Mouse (Mus musculus) CH12.LX (cell line): ENCODE measurements around the gene Fntb.

ENCODE experiments used
- CTCF ChIP-seq, 2 experiments: IDR thresholded peaks in 1 of 2; conservative IDR thresholded peaks in 1 of 2; 2 replicates each; pipeline ENCODE4 v1.5.1; 2011 to 2012; ENCODE audit warnings: low read depth in 2 of 2, low read length in 2 of 2, improper control_type of control experiment in 1 of 2, inconsistent platforms in 1 of 2, mild to moderate bottlenecking in 1 of 2, moderate library complexity in 1 of 2
- ELF1 ChIP-seq: IDR thresholded peaks from 2 replicates; pipeline ENCODE4 v1.6.1; 2014; ENCODE audit warnings: low read depth, mild to moderate bottlenecking, inconsistent platforms, low read length, improper control_type of control experiment
- EP300 ChIP-seq: IDR thresholded peaks from 2 replicates; pipeline ENCODE4 v1.6.1; 2011; ENCODE audit warnings: low read length, improper control_type of control experiment
- POLR2A ChIP-seq: IDR thresholded peaks from 2 replicates; pipeline ENCODE4 v1.6.1; 2011; ENCODE audit warnings: low read depth, mild to moderate bottlenecking, improper control_type of control experiment, low read length
- SIN3A ChIP-seq: IDR thresholded peaks from 2 replicates; pipeline ENCODE4 v1.6.1; 2012; ENCODE audit warnings: low read length, improper control_type of control experiment, inconsistent platforms
- SMC3 ChIP-seq: IDR thresholded peaks from 2 replicates; pipeline ENCODE4 v1.6.1; 2011; ENCODE audit warnings: low read depth, low read length, improper control_type of control experiment
- USF1 ChIP-seq: IDR thresholded peaks from 2 replicates; pipeline ENCODE4 v1.6.1; 2014; ENCODE audit warnings: low read depth, mild to moderate bottlenecking, inconsistent platforms, low read length, improper control_type of control experiment

GRCm38 (mm10) chr12:76784056-76784619 lies 18.7 kb downstream of the Fntb start:
- TF ChIP-seq CTCF (conservative IDR thresholded peaks at IDR 0.05 in 1 of 2, IDR thresholded peaks at IDR 0.05 in 1 of 2; ENCODE audit: low read depth in 2 of 2, low read length in 2 of 2) (no peak), EP300 (no peak), USF1 (no peak), ELF1 (no peak), POLR2A (no peak), SMC3 (no peak), SIN3A (no peak)
